Mouse (Mus musculus) gastrocnemius, adult 2 months (tissue): Measurements from ENCODE around the gene Oser1. TPM values are rescaled to one million over a fixed set of nuclear protein-coding genes. Genes with fewer than 3 reads are reported as not detected.
A peak's percentile ranks its signal among the peaks of the same experiment; 100 is the strongest.

Experiments used
- DNase-seq: peaks from one replicate; pipeline ENCODE4 v3.0.0; 2022
- H3K27ac ChIP-seq: fragments of 200-600 bp; 2 replicates; pipeline ENCODE4 v1.8.1; 2022; ENCODE audit warnings: mild to moderate bottlenecking
- H3K4me3 ChIP-seq: fragments of 200-600 bp; 2 replicates; pipeline ENCODE4 v1.8.1; 2022; ENCODE audit warnings: mild to moderate bottlenecking, moderate library complexity
- CTCF ChIP-seq: fragments of 200-600 bp; IDR thresholded peaks from 2 replicates; pipeline ENCODE4 v1.8.1; 2022; ENCODE audit warnings: antibody characterized with exemption, mild to moderate bottlenecking, moderate library complexity
- intact Hi-C: fragments of 180-260 bp; cut with DNase I; formaldehyde crosslinking; loops from one replicate; pipeline ENCODE4 v1.15.1; 2025
- total RNA-seq, 2 experiments: library from RNA; stranded (reverse); gene quantifications; 2 replicates each; pipeline ENCODE4 v1.2.3; 2021

Oser1 gene
- total RNA-seq, 2 experiments from 2014 or later = 32.4 to 38.2 TPM

DNA sequence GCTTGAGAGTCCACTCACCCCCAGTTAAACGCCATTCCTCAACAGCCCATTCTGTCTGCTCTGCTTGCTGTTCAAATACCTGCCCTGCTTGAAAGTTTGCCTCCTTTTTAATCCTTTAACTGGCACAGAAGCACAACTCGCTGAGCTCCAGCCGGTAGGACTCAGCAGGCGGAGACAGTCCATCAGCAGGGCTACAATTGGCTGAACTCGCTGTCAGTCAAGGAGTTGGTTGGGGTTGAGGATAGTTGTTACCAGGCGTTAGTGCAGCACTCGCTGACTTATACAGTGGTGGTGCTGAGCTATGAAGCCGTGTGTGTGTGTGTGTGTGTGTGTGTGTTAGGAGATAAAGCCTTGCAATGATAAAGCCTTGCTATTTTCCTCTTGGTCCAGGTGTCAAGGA is 36.1 kb upstream of the Oser1 start:
- TF ChIP-seq CTCF = no peak
- intact Hi-C loops = no loop called here
- peak; percentile 52 for DNase-seq
- H3K27ac ChIP-seq = peak overlapping the region; percentile 98
- peak overlapping the region; percentile 77 for H3K4me3 ChIP-seq

DNA sequence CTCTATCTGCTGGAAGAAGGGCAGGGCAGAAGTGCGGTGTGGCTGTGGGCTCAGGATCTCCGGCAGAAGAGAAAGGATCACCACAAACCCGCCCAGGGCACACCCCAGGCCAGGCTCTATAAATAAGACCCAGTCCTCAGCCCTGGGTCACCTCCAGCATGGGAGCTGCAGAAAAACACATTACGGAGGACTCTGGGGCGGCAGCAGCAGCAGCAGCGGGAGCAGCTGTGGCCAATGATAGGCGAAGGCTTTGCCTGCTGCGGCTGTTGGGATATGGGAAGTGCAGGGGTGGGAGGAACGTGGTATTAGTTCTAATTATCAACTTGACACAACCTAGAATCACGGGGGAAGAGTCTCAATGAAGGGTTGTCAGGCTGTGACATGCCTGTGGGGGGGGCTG is 34.9 kb upstream of the Oser1 start:
- intact Hi-C loops = loop anchor here (5.0 to 10.0 kb wide), 2 partner anchors 37 to 135 kb away; partner anchors contain the start of gene Oser1

GRCm38 (mm10) chr2:163458539-163459265 is 34.2 kb upstream of the Oser1 start:
- TF ChIP-seq CTCF = no peak
- Histone ChIP-seq H3K27ac (peak overlapping the region; percentile 98), H3K4me3 (peak overlapping the region; percentile 77)
- DNase-seq = peak; percentile 83
- intact Hi-C loops = loop anchor here (5.0 to 10.0 kb wide), 2 partner anchors 36 to 136 kb away; partner anchors contain the start of gene Oser1

More for the DNA sequence above, 34.9 kb upstream of the Oser1 start:
- TF ChIP-seq CTCF = no peak
- H3K4me3 ChIP-seq = peak overlapping the region; percentile 77
- H3K27ac ChIP-seq = peak overlapping the region; percentile 98
- DNase-seq = peak; percentile 81

- intact Hi-C loops = loop anchor here (2.0 to 10.0 kb wide), 2 partner anchors 19 to 141 kb away; partner anchors contain the start of gene Fitm2
- TF ChIP-seq CTCF = no peak
- DNase-seq = peak; percentile 56
- H3K27ac ChIP-seq = no peak overlapping the region
- H3K4me3 ChIP-seq = no peak overlapping the region
Measured at GRCm38 (mm10) chr2:163453378-163453777, 28.9 kb upstream of the Oser1 start.

GRCm38 (mm10) chr2:163452738-163453137 is 28.2 kb upstream of the Oser1 start:
- peak; percentile 60 for TF ChIP-seq CTCF
- Histone ChIP-seq H3K27ac (no peak overlapping the region), H3K4me3 (no peak overlapping the region)
- DNase-seq = no peak
- intact Hi-C loops = loop anchor here (2.0 to 10.0 kb wide), 2 partner anchors 20 to 142 kb away; partner anchors contain the start of gene Fitm2

- DNase-seq = no peak
- Histone ChIP-seq H3K27ac (no peak overlapping the region), H3K4me3 (no peak overlapping the region)
- intact Hi-C loops = loop anchor here (10.0 kb wide), 1 partner anchor 144 kb away; no protein-coding TSS in a partner anchor
- no peak for TF ChIP-seq CTCF
Measured at GRCm38 (mm10) chr2:163450668-163451295, 26.3 kb upstream of the Oser1 start.

DNA sequence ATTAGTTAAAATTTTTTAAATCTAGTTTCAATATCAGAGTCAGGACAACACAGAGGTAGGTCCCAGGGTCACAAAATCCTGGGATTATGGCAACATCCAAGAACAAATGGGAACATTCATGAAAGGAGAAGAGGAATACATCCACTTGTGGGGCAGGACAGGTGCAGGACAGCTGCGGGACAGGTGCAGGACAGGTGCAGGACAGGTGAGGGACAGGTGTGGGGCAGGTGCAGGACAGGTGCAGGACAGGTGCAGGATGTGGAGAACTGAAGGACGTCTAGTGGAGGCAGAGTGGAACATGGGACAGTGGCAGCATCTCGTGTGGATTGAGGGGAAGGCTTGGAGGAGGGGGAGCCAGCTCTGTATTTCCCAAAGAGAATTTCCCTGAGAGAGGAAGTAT is 24.8 kb upstream of the Oser1 start:
- no peak for DNase-seq
- Histone ChIP-seq H3K27ac (no peak overlapping the region), H3K4me3 (no peak overlapping the region)
- intact Hi-C loops = no loop called here
- TF ChIP-seq CTCF = no peak

- no peak for DNase-seq
- no peak overlapping the region for H3K27ac ChIP-seq
- no peak for TF ChIP-seq CTCF
Measured at GRCm38 (mm10) chr2:163447375-163447774, 22.9 kb upstream of the Oser1 start.

GRCm38 (mm10) chr2:163444017-163444416 is 19.5 kb upstream of the Oser1 start:
- no peak for DNase-seq
- no peak for TF ChIP-seq CTCF
- Histone ChIP-seq H3K27ac (peak overlapping the region; percentile 70), H3K4me3 (no peak overlapping the region)
- intact Hi-C loops = no loop called here

More at GRCm38 (mm10) chr2:163447375-163447774, 22.9 kb upstream of the Oser1 start:
- H3K4me3 ChIP-seq = no peak overlapping the region
- intact Hi-C loops = no loop called here

GRCm38 (mm10) chr2:163443543-163443942 is 19.0 kb upstream of the Oser1 start:
- Histone ChIP-seq H3K27ac (peak overlapping the region; percentile 70), H3K4me3 (no peak overlapping the region)
- no peak for TF ChIP-seq CTCF
- intact Hi-C loops = no loop called here
- DNase-seq = peak; percentile 91

- no peak for DNase-seq
- Histone ChIP-seq H3K27ac (no peak overlapping the region), H3K4me3 (no peak overlapping the region)
- TF ChIP-seq CTCF = no peak
- intact Hi-C loops = no loop called here
Measured at GRCm38 (mm10) chr2:163439488-163439887, 15.0 kb upstream of the Oser1 start.

DNA sequence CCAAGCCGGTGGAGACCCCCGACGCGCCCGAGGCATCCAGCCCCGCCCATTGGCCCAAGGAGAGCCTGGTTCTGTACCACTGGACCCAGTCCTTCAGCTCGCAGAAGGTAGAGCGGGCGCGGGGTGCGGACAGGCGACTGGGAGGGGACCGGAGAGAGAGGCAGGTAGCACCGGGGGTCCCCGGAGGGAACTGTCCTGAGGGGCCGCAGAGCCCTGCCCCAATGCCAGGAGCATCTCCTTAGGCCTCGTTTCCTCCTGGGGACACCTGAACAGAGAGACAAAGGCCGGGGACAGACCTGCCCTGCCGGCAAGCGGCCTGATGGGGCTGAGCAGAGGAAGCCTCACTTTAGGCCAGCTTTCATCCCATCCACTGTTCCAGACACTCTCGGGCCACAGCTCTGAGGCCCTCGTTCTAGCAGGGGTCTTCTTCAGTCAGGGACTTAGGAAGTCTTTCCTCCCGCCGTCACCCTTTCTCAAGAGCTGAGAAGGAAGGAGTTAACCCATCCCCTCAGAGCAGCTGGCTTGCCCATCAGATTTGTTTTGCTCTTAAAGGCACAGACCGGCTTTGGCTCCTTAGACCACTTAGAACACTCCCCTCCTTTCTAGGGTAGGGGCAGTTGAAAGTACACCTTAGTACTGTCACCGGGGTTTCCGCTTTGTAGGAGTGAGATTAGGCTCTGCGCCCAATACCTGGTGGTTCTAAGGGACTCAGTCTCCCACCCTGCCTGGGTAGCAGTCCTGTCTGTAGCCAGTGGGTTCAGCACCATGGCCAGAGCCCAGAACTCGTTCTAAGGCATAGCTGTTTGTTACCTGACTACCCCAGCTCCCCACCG is 14.3 kb upstream of the Oser1 start:
- no peak overlapping the region for H3K27ac ChIP-seq
- intact Hi-C loops = no loop called here
- no peak for TF ChIP-seq CTCF
- H3K4me3 ChIP-seq = peak overlapping the region; percentile 66
- no peak for DNase-seq
